Mouse (Mus musculus) heart, postnatal 25 days (tissue): ENCODE data around the gene Rims3. TPM values are rescaled to one million over a fixed set of nuclear protein-coding genes. Genes with fewer than 3 reads are reported as not detected.

ENCODE experiments used
- DNase-seq: peaks from one replicate; pipeline ENCODE4 v3.0.0; 2022; ENCODE audit warnings: low spot score
- intact Hi-C: fragments of 180-260 bp; cut with DNase I; formaldehyde crosslinking; loops from one replicate; pipeline ENCODE4 v1.15.1; 2025
- total RNA-seq, 2 experiments: library from RNA; stranded (reverse); gene quantifications; 2 replicates each; pipeline ENCODE4 v1.2.3; 2021

Rims3 gene
- total RNA-seq, 2 experiments from 2014 or later, result 0.05 TPM; not detected in 1

DNA sequence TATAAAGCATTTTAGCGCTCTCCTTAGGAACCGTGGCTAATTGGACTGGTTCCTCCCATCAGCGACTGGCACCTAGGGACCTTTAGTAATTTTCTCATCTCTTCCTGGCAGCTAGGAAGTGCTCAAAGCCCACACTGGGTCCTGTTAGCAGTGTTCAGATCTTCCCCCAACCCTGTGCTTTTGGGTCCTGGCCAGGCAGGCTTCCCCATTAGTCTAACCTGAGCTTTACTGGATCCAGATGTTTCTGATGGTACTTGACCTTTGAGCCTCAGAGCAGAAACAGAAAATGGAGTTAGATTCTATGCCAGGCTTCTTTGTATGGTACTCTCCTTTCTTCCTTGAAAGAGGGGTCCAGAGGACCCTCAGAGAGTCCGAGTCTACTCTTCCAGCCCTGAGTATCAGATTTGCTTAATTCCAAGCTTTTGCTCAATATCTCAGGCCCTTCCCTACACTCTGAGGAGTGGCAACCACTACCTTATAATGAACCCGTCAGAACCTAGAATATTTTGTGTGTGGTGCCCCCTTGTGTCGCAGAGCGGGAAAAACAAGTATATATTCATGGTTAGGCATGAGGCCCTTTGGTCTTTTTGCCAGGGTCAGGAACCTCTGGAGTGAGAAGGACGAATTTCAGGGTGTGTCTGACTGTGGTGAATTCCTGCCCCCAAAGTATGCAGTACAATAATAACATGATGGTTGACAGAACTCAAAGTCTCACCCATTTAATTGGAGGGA lies 32.9 kb downstream of the Rims3 start:
- DNase-seq, result no peak
- intact Hi-C loops, result loop anchor here (1.0 to 5.0 kb wide), 3 partner anchors 36 to 295 kb away; no protein-coding TSS in a partner anchor

GRCm38 (mm10) chr4:120888884-120889283 lies 34.3 kb downstream of the Rims3 start:
- intact Hi-C loops, result loop anchor here (1.0 to 5.0 kb wide), 3 partner anchors 38 to 297 kb away; no protein-coding TSS in a partner anchor
- DNase-seq, result no peak

- DNase-seq, result no peak
- intact Hi-C loops, result loop anchor here (10.0 kb wide), 1 partner anchor 116 kb away; no protein-coding TSS in a partner anchor
Measured at GRCm38 (mm10) chr4:120890754-120891440, 36.3 kb downstream of the Rims3 start.

- intact Hi-C loops, result loop anchor here (10.0 kb wide), 1 partner anchor 117 kb away; no protein-coding TSS in a partner anchor
- no peak for DNase-seq
Measured at GRCm38 (mm10) chr4:120891960-120892359, 37.3 kb downstream of the Rims3 start.

DNA sequence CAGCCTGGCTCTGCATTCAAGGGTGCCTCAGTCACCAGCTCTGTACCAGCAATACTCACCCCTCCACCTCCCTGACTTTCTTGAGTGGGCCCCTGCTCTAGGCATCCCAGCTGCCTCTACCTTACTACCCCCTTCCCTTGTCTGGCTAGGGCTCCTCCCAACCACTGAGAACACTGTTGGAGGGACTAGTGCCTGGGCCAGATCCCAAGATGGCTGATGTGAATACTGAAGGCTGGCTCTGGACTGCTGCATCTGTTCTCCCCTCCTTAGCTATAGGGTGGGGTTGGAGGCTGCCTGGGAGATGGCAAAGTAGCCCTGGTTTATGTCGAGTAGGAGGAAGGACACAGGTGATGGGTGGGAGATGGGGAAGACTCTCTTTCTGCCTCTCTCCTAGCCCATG lies 37.9 kb downstream of the Rims3 start:
- intact Hi-C loops, result loop anchor here (10.0 kb wide), 1 partner anchor 118 kb away; no protein-coding TSS in a partner anchor
- no peak for DNase-seq

- intact Hi-C loops, result loop anchor here (10.0 kb wide), 1 partner anchor 119 kb away; no protein-coding TSS in a partner anchor
Measured at GRCm38 (mm10) chr4:120893656-120894401, 39.2 kb downstream of the Rims3 start.

GRCm38 (mm10) chr4:120894584-120894983 lies 40.0 kb downstream of the Rims3 start:
- no peak for DNase-seq
- intact Hi-C loops, result loop anchor here (10.0 kb wide), 1 partner anchor 120 kb away; no protein-coding TSS in a partner anchor

More at GRCm38 (mm10) chr4:120893656-120894401, 39.2 kb downstream of the Rims3 start:
- no peak for DNase-seq

- no peak for DNase-seq
- intact Hi-C loops, result loop anchor here (10.0 kb wide), 1 partner anchor 120 kb away; no protein-coding TSS in a partner anchor
Measured at GRCm38 (mm10) chr4:120895226-120895625, 40.6 kb downstream of the Rims3 start.

DNA sequence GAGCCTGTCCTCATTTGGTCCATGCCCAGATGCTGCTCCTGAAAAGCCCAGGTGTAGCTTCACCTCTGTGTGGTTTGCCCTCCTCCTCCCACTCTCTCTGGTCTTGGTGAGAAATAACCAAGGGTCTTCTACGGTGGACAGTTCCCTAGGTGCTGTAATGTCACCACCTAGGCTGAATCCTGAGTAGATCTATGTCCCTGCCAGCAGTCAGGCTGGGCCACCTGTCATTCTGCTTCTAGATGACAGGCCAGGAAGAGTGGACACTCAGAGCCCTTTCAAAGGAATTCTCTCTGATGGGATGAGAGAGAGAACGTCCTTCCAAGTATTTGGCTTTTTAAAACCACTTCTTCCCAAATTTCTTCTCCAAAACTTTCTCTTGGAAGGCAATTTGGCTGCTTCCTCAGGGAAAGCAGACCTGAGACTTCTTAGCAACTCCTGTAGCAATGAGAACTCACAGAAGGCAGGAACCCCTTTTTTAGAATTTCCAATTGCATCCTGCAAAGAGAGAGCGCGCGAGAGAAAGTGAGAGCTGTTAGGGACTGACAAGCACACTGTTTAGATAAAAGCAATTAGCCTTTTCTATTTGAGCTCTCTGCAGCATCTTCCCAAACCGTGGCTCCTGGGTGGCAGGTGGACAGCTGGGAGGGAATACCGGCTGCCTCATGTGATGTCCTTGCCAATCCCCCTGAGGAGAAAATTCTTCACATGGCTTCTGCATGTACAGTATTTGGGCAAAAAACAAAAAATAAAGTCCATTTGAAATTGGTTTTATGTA lies 41.4 kb downstream of the Rims3 start:
- intact Hi-C loops, result loop anchor here (10.0 kb wide), 1 partner anchor 121 kb away; no protein-coding TSS in a partner anchor
- no peak for DNase-seq

- DNase-seq, result no peak
- intact Hi-C loops, result no loop called here
Measured at GRCm38 (mm10) chr4:120904533-120904932, 49.9 kb downstream of the Rims3 start.

DNA sequence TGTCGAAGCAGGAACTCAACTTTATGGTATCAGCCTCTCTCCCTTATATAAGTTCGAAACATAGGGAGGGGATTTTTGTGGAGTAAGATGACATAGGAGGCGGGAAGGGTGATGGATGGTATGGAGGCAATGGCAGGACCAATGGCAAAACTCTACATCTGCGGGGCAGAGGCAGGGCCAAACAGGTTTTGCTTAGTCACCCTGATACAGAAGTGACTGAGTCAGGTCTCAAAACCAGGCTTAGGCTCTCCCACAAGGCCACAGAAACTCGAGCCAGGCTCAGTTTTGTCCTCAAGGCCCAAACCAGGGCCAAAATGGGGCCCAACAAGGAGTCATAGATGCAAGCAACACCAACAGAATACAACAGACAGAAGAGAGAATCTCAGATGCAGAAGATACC lies 51.0 kb downstream of the Rims3 start:
- intact Hi-C loops, result no loop called here
- DNase-seq, result no peak

DNA sequence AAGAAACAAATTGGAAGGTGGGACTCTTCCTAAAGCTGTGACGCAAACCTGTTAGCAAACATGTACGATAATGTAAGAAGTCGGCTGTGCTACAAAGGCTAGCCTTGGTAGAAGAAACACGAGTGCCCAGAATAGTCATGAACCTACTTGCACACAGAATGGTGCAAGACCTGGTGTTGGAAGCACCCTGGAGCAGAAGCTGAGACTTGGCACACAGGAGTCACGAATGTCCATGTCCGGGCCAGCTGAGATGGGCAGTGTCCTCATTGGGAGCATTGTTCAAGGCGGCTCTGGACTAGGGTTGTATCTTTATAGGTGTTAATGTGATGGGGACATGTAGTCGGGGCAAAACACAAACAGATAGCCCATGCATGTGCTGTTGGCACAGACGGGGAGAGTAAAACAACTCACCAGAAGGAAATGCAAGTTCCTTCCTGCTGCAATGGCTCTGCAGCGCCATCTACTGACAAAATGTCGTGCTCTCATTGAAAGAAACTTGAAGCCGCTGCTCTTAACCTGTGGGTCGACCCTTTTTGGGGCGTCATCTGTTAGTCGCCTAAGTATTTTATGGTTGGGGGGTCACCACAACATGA lies 55.0 kb downstream of the Rims3 start:
- intact Hi-C loops, result loop anchor here (1.0 kb wide), 1 partner anchor 58 kb away; no protein-coding TSS in a partner anchor
- no peak for DNase-seq

DNA sequence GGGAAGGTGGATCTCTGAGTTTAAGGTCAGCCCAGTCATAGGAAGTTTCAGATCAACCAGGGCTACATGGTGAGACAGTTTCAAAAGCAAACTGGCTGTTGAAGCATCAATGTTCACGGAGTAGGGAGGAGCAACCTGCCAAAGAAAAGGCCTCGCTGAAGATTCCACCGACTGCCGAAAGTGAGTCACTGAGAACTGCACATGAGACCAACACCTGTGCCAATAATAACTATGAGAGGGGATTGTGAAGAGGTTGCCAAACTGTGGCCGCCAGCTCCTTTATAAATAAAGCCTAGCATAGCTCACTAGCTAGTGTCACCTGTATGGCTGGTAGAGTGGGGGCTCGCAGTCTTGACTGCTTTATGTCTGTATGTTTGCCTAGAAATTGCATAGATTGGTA lies 56.5 kb downstream of the Rims3 start:
- intact Hi-C loops, result no loop called here
- no peak for DNase-seq

DNA sequence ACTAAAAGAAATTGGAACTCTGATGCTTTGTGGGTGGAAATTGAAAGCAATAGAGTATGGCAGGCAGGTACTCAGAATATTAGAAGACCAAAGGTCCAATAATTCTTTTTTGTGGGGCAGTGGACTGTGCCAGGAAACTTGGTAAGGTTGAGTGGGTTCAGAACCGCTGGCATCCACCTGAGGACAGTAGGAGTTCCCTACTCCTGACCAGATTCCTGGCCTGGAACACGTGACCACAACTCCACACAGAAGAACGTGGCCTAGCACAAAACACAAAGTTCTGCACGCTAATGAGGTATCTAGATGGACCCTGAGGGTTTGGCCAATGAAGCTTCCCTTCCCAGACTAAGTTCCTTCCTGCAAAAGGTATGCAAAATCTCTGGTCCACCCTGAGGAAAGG lies 58.2 kb downstream of the Rims3 start:
- DNase-seq, result no peak
- intact Hi-C loops, result no loop called here

DNA sequence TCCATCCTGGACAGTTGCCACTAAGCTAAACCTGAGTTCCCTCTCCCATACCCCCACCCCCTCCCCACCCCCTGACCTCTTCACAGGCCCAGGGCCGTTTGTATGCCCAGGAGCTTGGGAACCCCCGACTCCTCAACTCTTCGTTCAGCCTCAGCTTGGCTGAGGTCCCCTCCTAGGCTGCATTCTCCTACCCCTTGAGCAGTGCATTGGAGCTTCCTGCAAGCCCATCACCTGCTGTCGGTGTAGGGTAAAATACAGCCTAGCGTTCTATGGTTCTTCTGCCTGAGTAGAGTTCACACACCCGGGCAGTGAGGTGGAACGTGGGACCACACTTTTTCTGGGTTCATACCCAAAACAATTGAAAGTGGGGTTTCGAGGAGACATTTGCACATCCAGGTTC lies 58.8 kb downstream of the Rims3 start:
- intact Hi-C loops, result no loop called here
- DNase-seq, result no peak

- intact Hi-C loops, result no loop called here
Measured at GRCm38 (mm10) chr4:120913861-120914260, 59.2 kb downstream of the Rims3 start.

DNA sequence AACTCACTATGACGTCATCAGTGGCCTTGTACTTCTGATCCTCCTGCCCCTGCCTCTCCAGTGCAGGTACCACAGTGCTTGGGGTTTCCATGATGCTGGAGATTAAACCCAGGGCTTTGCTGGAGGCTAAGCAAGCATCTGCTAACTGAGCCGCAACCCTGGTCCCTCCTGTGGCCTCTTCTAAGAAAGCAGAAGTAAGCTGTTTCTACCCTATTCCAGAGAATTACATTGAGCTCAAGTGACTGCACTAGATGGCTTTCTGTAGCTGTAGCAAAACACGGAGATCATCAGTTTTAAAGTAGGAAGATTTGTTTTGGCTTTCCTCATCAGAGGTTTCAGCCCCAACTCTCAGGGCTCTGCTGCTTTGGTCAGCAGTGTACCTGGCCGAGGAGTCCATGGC lies 59.9 kb downstream of the Rims3 start:
- intact Hi-C loops, result no loop called here
- no peak for DNase-seq

More at GRCm38 (mm10) chr4:120913861-120914260, 59.2 kb downstream of the Rims3 start:
- no peak for DNase-seq

DNA sequence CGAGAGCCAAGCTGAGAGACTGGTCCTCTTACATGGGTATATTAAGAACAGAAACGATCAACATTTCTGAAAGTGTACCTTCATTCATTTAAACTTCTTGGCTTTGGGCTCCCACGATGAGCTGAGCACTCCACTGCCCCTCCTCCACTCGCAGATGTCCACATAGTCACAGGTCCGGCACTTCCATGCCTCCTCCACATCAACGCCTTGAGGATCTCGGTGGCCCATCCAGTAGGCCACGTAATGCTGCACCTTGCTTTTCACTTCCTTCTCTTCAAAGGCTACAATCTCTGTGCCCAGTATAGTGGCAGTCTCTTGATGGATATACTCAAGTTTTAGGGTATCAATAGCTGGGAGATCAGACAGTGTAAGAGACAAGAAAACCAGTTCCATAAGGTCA lies 66.8 kb downstream of the Rims3 start:
- no peak for DNase-seq
- intact Hi-C loops, result no loop called here
